Mouse (Mus musculus) CH12.LX (cell line): Measurements from ENCODE around the gene Lrrc4. TPM values are rescaled to one million over a fixed set of nuclear protein-coding genes. Genes with fewer than 3 reads are reported as not detected.

Source experiments
- DNase-seq: peaks from one replicate; pipeline ENCODE4 v3.0.0-alpha.2; 2013; ENCODE audit errors: extremely low read depth
- H3K27ac ChIP-seq: 2 replicates; pipeline ENCODE4 v1.5.1; 2012; ENCODE audit warnings: low read depth, mild to moderate bottlenecking, control low read depth, moderate library complexity; ENCODE audit not compliant: insufficient read depth
- H3K27me3 ChIP-seq: replicated peaks from 2 replicates; pipeline ENCODE3; 2012; ENCODE audit warnings: inconsistent platforms
- H3K36me3 ChIP-seq, 2 experiments: replicated peaks in 1 of 2; 2 replicates each; pipeline versions ENCODE3 to v1.6.1; 2012; ENCODE audit warnings: inconsistent platforms in 1 of 2, low read length in 1 of 2, mild to moderate bottlenecking in 1 of 2, mixed read lengths in 1 of 2, moderate library complexity in 1 of 2; ENCODE audit not compliant: control insufficient read depth in 1 of 2, insufficient read depth in 1 of 2
- H3K4me1 ChIP-seq, 2 experiments: 2 replicates each; pipeline ENCODE4 v1.6.1; 2012; ENCODE audit warnings: inconsistent platforms in 1 of 2, moderate library complexity in 1 of 2; ENCODE audit not compliant: insufficient read depth in 2 of 2, control insufficient read depth in 1 of 2
- H3K4me2 ChIP-seq: 2 replicates; pipeline ENCODE4 v1.6.1; 2012; ENCODE audit warnings: low read depth, mild to moderate bottlenecking, control low read depth; ENCODE audit not compliant: poor library complexity, insufficient read depth, severe bottlenecking
- H3K4me3 ChIP-seq, 3 experiments: fragments of 150-350 bp in 1 of 3; sonication (generic) in 1 of 3; replicated peaks in 1 of 3; 2 replicates each; pipeline versions ENCODE3 to v1.5.1; 2011 to 2012; ENCODE audit warnings: low read depth in 2 of 3, low read length in 2 of 3, mild to moderate bottlenecking in 2 of 3, moderate library complexity in 2 of 3, control low read depth in 1 of 3, improper control_type of control experiment in 1 of 3, inconsistent platforms in 1 of 3, mixed read lengths in 1 of 3; ENCODE audit not compliant: poor library complexity in 1 of 3
- H3K79me2 ChIP-seq: replicated peaks from 2 replicates; pipeline ENCODE4 v1.6.1; 2012; ENCODE audit warnings: mild to moderate bottlenecking, moderate library complexity; ENCODE audit not compliant: control insufficient read depth, poor library complexity, insufficient read depth, severe bottlenecking; ENCODE audit errors: extremely low read depth
- H3K9ac ChIP-seq: 2 replicates; pipeline ENCODE4 v1.6.1; 2012; ENCODE audit warnings: low read depth, mild to moderate bottlenecking, control low read depth, moderate library complexity; ENCODE audit not compliant: insufficient read depth
- H3K9me3 ChIP-seq: replicated peaks from 2 replicates; pipeline ENCODE3; 2012; ENCODE audit warnings: low read length, inconsistent platforms, mixed read lengths
- BHLHE40 ChIP-seq: IDR thresholded peaks from 2 replicates; pipeline ENCODE4 v1.6.1; 2011; ENCODE audit warnings: mild to moderate bottlenecking, low read depth, low read length, improper control_type of control experiment
- CHD1 ChIP-seq: IDR thresholded peaks from 2 replicates; pipeline ENCODE4 v1.6.1; 2012; ENCODE audit warnings: low read depth, low read length, improper control_type of control experiment, inconsistent platforms
- CTCF ChIP-seq, 2 experiments: IDR thresholded peaks in 1 of 2; conservative IDR thresholded peaks in 1 of 2; 2 replicates each; pipeline ENCODE4 v1.5.1; 2011 to 2012; ENCODE audit warnings: low read depth in 2 of 2, low read length in 2 of 2, improper control_type of control experiment in 1 of 2, inconsistent platforms in 1 of 2, mild to moderate bottlenecking in 1 of 2, moderate library complexity in 1 of 2
- ELF1 ChIP-seq: IDR thresholded peaks from 2 replicates; pipeline ENCODE4 v1.6.1; 2014; ENCODE audit warnings: low read depth, mild to moderate bottlenecking, inconsistent platforms, low read length, improper control_type of control experiment
- EP300 ChIP-seq: IDR thresholded peaks from 2 replicates; pipeline ENCODE4 v1.6.1; 2011; ENCODE audit warnings: low read length, improper control_type of control experiment
- HCFC1 ChIP-seq: IDR thresholded peaks from 2 replicates; pipeline ENCODE4 v1.6.1; 2012; ENCODE audit warnings: low read depth, mild to moderate bottlenecking, inconsistent platforms, low read length, improper control_type of control experiment
- JUN ChIP-seq: IDR thresholded peaks from 2 replicates; pipeline ENCODE4 v1.6.1; 2011; ENCODE audit warnings: low read depth, mild to moderate bottlenecking, low read length, improper control_type of control experiment, moderate library complexity; ENCODE audit not compliant: insufficient read depth
- KAT2A ChIP-seq: IDR thresholded peaks from 2 replicates; pipeline ENCODE4 v1.6.1; 2012; ENCODE audit warnings: low read length, improper control_type of control experiment, inconsistent platforms; ENCODE audit not compliant: insufficient replicate concordance
- MAFK ChIP-seq: IDR thresholded peaks from 2 replicates; pipeline ENCODE4 v1.6.1; 2011; ENCODE audit warnings: low read length, improper control_type of control experiment; ENCODE audit not compliant: insufficient replicate concordance
- MAX ChIP-seq: IDR thresholded peaks from 2 replicates; pipeline ENCODE4 v1.6.1; 2011; ENCODE audit warnings: low read length, improper control_type of control experiment
- MAZ ChIP-seq: IDR thresholded peaks from 2 replicates; pipeline ENCODE4 v1.6.1; 2012; ENCODE audit warnings: low read depth, mild to moderate bottlenecking, inconsistent platforms, low read length, improper control_type of control experiment, moderate library complexity
- MEF2A ChIP-seq: IDR thresholded peaks from 2 replicates; pipeline ENCODE4 v1.6.1; 2014; ENCODE audit warnings: low read depth, mild to moderate bottlenecking, inconsistent platforms, low read length, improper control_type of control experiment, borderline replicate concordance
- MYC ChIP-seq: IDR thresholded peaks from 2 replicates; pipeline ENCODE4 v1.6.1; 2011; ENCODE audit warnings: low read depth, mild to moderate bottlenecking, improper control_type of control experiment, low read length
- NELFE ChIP-seq: IDR thresholded peaks from 2 replicates; pipeline ENCODE4 v1.6.1; 2011; ENCODE audit warnings: low read depth, low read length, improper control_type of control experiment
- POLR2A ChIP-seq: IDR thresholded peaks from 2 replicates; pipeline ENCODE4 v1.6.1; 2011; ENCODE audit warnings: low read depth, mild to moderate bottlenecking, improper control_type of control experiment, low read length
- POLR2AphosphoS2 ChIP-seq: IDR thresholded peaks from 2 replicates; pipeline ENCODE4 v1.6.1; 2011; ENCODE audit warnings: low read depth, low read length, improper control_type of control experiment
- RAD21 ChIP-seq: IDR thresholded peaks from 2 replicates; pipeline ENCODE4 v1.6.1; 2011; ENCODE audit warnings: low read depth, mild to moderate bottlenecking, low read length, improper control_type of control experiment, moderate library complexity
- RCOR1 ChIP-seq: conservative IDR thresholded peaks from 2 replicates; pipeline ENCODE4 v1.6.1; 2012; ENCODE audit warnings: low read depth, mild to moderate bottlenecking, inconsistent platforms, low read length, improper control_type of control experiment
- SIN3A ChIP-seq: IDR thresholded peaks from 2 replicates; pipeline ENCODE4 v1.6.1; 2012; ENCODE audit warnings: low read length, improper control_type of control experiment, inconsistent platforms
- SMC3 ChIP-seq: IDR thresholded peaks from 2 replicates; pipeline ENCODE4 v1.6.1; 2011; ENCODE audit warnings: low read depth, low read length, improper control_type of control experiment
- TBP ChIP-seq: conservative IDR thresholded peaks from 2 replicates; pipeline ENCODE4 v1.6.1; 2011; ENCODE audit warnings: low read depth, low read length, improper control_type of control experiment
- USF1 ChIP-seq: IDR thresholded peaks from 2 replicates; pipeline ENCODE4 v1.6.1; 2014; ENCODE audit warnings: low read depth, mild to moderate bottlenecking, inconsistent platforms, low read length, improper control_type of control experiment
- USF2 ChIP-seq: conservative IDR thresholded peaks from 2 replicates; pipeline ENCODE4 v1.6.1; 2011; ENCODE audit warnings: low read depth, low read length, improper control_type of control experiment
- ZC3H11A ChIP-seq: IDR thresholded peaks from 2 replicates; pipeline ENCODE4 v1.6.1; 2012; ENCODE audit warnings: low read depth, mild to moderate bottlenecking, inconsistent platforms, low read length, improper control_type of control experiment
- ZKSCAN1 ChIP-seq: IDR thresholded peaks from 2 replicates; pipeline ENCODE4 v1.6.1; 2012; ENCODE audit warnings: low read depth, inconsistent platforms, low read length, improper control_type of control experiment, borderline replicate concordance
- ZMIZ1 ChIP-seq: IDR thresholded peaks from 2 replicates; pipeline ENCODE4 v1.6.1; 2012; ENCODE audit warnings: low read depth, mild to moderate bottlenecking, inconsistent platforms, low read length, improper control_type of control experiment
- dilution Hi-C: fragments of 300-500 bp; cut with MboI; formaldehyde crosslinking; loops from 2 replicates; pipeline ENCODE4 v1.14.3; 2020; ENCODE audit warnings: low sequenced_read_pairs; ENCODE audit not compliant: extremely low pct_unique_long_range_greater_than_20kb, extremely low pct_ligation_motif_present
- in situ Hi-C: fragments of 300-500 bp; cut with MboI; formaldehyde crosslinking; loops from 3 replicates; pipeline ENCODE4 v1.14.3; 2019; ENCODE audit warnings: low sequenced_read_pairs, low pct_ligation_motif_present, low pct_unique_long_range_greater_than_20kb, mixed read lengths
- polyA plus RNA-seq: library from polyadenylated mRNA; unstranded; fragments of >175 nt; gene quantifications from 2 replicates; pipeline ENCODE4 v1.2.1, GENCODE M21; 2012; ENCODE audit warnings: low read depth; ENCODE audit not compliant: insufficient read length
- total RNA-seq, 2 experiments: library from RNA; depleted of rRNA; stranded (reverse); fragments of 300-350 nt in 1 of 2; fragments of >200 nt in 1 of 2; gene quantifications; 2 replicates each; pipeline ENCODE4 v1.2.3; 2012 to 2014

Lrrc4 gene
- total RNA-seq (2012; rRNA removed) (0.29 and 0.55 TPM in 2 replicates), total RNA-seq (2014; rRNA removed) (not detected in 2 replicates), polyA plus RNA-seq (0.09 and 0.10 TPM in 2 replicates)

GRCm38 (mm10) chr6:28831011-28831853 is at the start of gene Lrrc4:
Lrrc4 (minus strand) TSS chr6:28831747.
- no peak for DNase-seq
- in situ Hi-C loops: no loop called here
- H3K9me3 ChIP-seq: peaks cover 32% of the 10 kb centered on the region
- H3K27ac ChIP-seq: no peak within 1 kb of the TSS
- no peak within 1 kb of the TSS for H3K4me2 ChIP-seq
- no peak within 1 kb of the TSS for H3K9ac ChIP-seq
- no peak for TF ChIP-seq ELF1
- TF ChIP-seq JUN: no peak
- no peak for TF ChIP-seq SIN3A
- no peak for TF ChIP-seq CTCF (conservative IDR thresholded peaks at IDR 0.05 in 1 of 2, IDR thresholded peaks at IDR 0.05 in 1 of 2; ENCODE audit: low read depth in 2 of 2, low read length in 2 of 2)
- TF ChIP-seq SMC3: no peak
- no peak for TF ChIP-seq EP300
- TF ChIP-seq POLR2AphosphoS2: no peak
- TF ChIP-seq ZKSCAN1: no peak
- TF ChIP-seq ZMIZ1: no peak
- no peak for TF ChIP-seq BHLHE40
- TF ChIP-seq RCOR1: no peak
- TF ChIP-seq USF2: no peak
- TF ChIP-seq, all 38 proteins: peak for 0
- Histone ChIP-seq H3K27me3 (no peaks in the 10 kb centered on the region), H3K4me3 (no peak within 1 kb of the TSS), H3K36me3 (peaks cover 40 to 90% of the 10 kb centered on the region in 2 experiments), H3K79me2 (no peaks in the 10 kb centered on the region), H3K4me1 (no peaks in the 10 kb centered on the region; a peak in 1 of 4 replicates)
- dilution Hi-C loops: no loop called here

GRCm38 (mm10) chr6:28880909-28881308 is 49.4 kb upstream of the Lrrc4 start:
- no peaks in the 10 kb centered on the region for H3K79me2 ChIP-seq
- no peak for TF ChIP-seq MAZ
- TF ChIP-seq NELFE: no peak
- no peak for TF ChIP-seq CHD1
- no peak for TF ChIP-seq KAT2A
- TF ChIP-seq CTCF (conservative IDR thresholded peaks at IDR 0.05 in 1 of 2, IDR thresholded peaks at IDR 0.05 in 1 of 2; ENCODE audit: low read depth in 2 of 2, low read length in 2 of 2): no peak
- TF ChIP-seq MYC: no peak
- no peak for TF ChIP-seq MAFK
- TF ChIP-seq MEF2A: no peak
- TF ChIP-seq POLR2A: no peak
- TF ChIP-seq ELF1: no peak
- TF ChIP-seq MAX: no peak
- no peak for TF ChIP-seq RAD21
- TF ChIP-seq EP300: no peak
- no peak for TF ChIP-seq ZC3H11A
- TF ChIP-seq HCFC1: no peak
- TF ChIP-seq USF1: no peak
- no peak for TF ChIP-seq USF2
- no peak for TF ChIP-seq POLR2AphosphoS2
- no peak for TF ChIP-seq TBP
- no peak for TF ChIP-seq JUN
- dilution Hi-C loops (no loop called here), in situ Hi-C loops (no loop called here)
- peaks cover 7 to 25% of the 10 kb centered on the region in 2 experiments; a peak in 3 of 4 replicates for H3K4me1 ChIP-seq
- no peak overlapping the region for H3K4me2 ChIP-seq
- no peaks in the 10 kb centered on the region for H3K27me3 ChIP-seq
- no peak overlapping the region for H3K9ac ChIP-seq
- H3K4me3 ChIP-seq: no peak overlapping the region
- H3K9me3 ChIP-seq: no peaks in the 10 kb centered on the region
- no peak overlapping the region for H3K27ac ChIP-seq
- peaks cover 75 to 99% of the 10 kb centered on the region in 2 experiments for H3K36me3 ChIP-seq
- no peak for DNase-seq
